Mouse (Mus musculus) lung, postnatal 36 days (tissue): ENCODE measurements around the gene Cmc1.
"Not testable (repeated sequence)": the region's sequence is repeated elsewhere in the genome, so short reads cannot be mapped to it uniquely, and the experiment has no call there.

ENCODE experiments used
- DNase-seq: peaks from one replicate; pipeline ENCODE4 v3.0.0; 2022; ENCODE audit warnings: mixed read lengths

The Cmc1 gene

DNA sequence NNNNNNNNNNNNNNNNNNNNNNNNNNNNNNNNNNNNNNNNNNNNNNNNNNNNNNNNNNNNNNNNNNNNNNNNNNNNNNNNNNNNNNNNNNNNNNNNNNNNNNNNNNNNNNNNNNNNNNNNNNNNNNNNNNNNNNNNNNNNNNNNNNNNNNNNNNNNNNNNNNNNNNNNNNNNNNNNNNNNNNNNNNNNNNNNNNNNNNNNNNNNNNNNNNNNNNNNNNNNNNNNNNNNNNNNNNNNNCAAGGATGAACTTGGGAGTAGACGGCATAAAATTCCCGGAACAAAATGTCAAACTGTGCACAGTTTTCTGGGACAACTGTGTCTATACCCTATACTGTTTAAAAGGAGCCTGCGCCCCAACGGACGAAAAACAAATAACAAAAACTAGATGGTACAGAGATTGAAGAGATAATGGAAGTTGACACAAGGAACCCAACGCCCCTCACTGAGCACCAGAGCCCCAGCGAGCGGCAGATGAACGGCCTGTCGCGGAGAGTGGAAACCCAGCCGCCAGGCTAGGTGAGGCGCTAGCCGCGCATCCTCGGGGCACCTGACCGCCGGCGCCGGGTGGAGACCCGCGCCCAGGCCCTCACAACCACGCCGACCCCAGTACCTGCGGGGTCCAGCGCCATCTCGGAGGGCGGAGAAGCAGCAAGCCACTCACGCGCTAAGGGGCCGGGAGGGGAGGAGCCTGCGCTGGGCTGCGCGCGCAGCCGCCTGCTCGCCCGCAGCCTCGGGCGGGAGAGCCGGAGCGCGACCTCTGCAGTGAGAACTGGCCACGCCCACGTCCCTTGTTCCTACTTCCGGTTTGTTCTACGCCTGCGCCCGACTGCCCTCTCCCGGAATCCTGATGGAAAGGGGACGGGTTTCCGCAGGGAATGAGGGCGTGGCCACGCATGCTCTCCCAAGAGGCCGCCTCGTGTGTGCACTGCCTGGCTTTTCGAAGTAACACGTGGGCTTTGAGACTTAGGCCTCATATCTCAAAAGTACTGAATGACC is at the start of gene Cmc1:
Gene Cmc1 (minus strand): TSS at position 771 of the 996 bp plus-strand sequence.
- peak; percentile 98 for DNase-seq

DNA sequence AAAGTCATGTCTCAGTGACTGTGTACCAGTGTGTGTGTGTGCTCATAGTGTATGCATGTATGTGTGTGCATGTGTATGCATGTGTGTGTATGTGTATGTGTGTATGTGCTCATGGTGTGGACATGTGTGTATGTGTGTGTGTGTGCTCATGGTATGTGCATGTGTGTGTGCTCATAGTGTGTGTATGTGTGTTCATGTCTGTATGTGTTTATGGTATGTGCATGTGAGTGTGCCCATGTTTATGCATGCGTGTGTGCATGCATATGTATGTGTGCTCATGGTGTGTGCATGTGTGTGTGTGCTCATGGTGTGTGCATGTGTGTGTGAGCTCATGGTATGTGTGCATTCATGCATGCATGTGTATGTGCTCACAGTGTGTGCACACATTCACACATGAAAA is 48.6 kb upstream of the Cmc1 start:
- DNase-seq: no peak

DNA sequence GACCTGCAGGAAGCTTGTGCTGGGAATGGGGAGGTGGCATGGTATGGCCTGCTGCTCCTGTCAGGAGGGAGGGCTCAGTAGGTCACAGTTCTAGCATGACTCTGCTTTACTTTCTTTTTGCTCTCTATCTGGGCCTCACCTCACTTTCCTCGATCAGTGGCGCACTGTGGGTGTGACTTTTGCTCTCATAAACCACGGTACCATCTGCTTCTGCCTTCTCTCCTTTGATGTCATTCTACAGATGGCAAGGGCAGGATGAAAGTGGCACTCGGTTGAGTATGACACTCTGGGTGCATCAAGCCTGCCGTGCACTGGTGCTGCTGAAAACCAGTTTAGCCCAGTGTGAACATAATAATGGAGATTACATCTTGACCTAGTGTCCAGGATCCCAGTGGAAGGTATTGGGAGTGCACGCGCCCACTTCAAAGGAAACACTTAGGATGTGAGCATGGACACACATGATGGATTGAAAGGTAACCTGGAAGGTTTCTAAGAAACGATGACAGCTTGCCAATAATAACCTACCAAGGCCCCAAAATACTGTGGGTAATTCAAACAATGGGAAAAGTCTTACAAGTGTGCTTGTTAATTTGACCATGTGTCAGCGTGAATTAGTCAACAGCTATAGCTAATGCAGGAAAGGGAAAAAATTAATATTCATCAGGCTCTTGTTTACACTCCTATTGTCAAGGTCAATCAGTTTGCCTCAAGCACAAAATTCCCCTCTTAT is 46.8 kb upstream of the Cmc1 start:
- DNase-seq: no peak

- DNase-seq: no peak
Observed at GRCm38 (mm10) chr9:118193263-118193662, 43.3 kb upstream of the Cmc1 start.

DNA sequence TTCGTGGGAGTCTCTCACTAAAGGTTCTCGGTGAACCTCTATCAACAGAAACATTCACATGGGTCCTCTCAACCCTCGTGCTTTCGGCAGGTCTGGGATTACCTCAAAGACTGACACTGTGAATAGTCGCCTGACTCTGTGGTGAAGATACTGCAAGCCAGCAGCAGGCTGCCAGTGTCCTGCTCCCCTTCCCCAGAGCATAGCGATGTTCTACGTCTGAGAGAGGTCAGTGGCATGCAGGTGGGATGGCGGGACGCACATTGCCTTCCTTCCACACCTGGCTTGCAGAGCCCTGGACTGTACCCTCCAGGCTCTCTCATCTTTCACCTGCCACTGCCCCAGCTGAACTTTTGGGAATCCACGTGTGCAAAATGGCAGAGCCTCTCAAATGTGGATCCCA is 41.3 kb upstream of the Cmc1 start:
- no peak for DNase-seq

GRCm38 (mm10) chr9:118188374-118188773 is 38.4 kb upstream of the Cmc1 start:
- DNase-seq: no peak

GRCm38 (mm10) chr9:118187420-118187819 is 37.4 kb upstream of the Cmc1 start:
- DNase-seq: no peak

DNA sequence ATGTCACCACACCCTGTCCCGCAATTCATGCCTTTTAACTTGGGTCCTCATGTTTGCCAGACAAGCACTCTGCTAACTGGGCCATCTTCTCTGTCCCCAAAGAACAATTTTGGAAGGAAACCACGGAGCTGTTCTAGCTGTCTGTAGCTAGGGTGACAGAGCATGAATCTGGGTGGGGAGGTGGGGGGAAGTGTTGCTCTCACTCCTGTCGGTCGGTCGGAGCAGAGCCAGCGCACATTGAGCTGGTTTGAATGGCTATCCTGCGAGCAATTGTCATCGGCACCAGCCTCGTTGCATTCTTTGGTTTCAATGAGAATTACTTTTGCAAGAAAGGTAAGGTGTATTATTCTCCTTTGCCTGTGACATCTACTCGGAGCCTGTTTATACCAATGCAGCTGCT is 36.8 kb upstream of the Cmc1 start:
- no peak for DNase-seq

GRCm38 (mm10) chr9:118179136-118180025 is 29.4 kb upstream of the Cmc1 start:
- DNase-seq: no peak

DNA sequence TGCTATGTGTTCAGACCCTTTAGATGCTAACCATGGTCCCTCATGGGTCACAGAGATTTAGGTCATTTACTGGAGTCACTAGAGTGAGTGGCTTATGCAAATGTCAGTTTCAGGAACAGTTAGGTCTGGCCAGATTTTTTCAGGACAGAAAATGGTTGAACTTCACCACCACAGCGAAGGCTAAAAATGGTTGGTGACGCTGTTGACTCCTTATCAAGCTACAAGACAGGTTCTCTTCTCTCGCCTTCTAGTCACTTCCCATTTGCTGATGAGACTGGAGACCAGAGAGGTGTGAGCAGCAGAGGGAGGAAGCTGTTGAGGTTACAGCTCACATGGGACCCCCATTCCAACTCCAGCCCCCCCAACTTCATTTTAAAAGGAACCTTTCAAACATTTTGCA is 26.7 kb upstream of the Cmc1 start:
- DNase-seq: no peak

DNA sequence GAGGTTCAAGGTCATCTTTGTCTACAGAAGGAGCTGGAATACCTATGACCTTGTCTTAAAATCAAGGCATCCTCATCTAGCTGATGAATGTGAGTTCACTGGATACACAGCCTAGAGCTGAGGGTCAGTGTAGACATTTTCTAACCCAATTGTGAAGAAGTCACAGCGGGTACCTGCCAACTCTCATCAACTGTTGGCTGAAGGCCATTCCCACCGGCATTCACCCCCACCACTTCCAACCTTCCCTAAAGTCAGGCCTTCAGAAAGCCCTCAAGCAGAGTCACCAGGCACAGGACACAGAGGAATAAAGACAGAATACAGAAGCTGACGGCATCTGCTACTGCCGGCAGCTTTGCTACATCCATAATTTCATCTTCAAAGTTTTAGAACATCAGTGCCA is 25.4 kb upstream of the Cmc1 start:
- no peak for DNase-seq

GRCm38 (mm10) chr9:118173086-118173485 is 23.1 kb upstream of the Cmc1 start:
- no peak for DNase-seq

DNA sequence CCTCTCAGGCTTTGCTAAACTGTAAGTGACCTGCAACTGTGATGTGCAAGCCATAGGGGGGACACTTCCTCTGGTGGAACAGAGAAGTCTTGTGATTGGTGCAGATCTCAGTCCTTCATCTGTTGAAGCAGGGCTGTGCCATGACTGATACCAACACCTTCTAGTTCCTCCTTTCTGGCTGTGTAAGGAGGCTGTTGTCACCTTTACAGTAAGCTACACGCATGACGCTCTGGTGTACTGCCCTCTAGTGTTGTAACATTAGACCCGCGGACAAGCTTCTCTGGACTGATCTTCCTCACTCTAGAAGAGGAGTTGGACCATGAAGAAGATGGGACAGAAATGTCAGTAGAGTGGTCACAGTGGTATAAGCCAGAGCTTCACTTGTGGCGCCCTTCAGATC is 18.6 kb upstream of the Cmc1 start:
- peak; percentile 28 for DNase-seq

DNA sequence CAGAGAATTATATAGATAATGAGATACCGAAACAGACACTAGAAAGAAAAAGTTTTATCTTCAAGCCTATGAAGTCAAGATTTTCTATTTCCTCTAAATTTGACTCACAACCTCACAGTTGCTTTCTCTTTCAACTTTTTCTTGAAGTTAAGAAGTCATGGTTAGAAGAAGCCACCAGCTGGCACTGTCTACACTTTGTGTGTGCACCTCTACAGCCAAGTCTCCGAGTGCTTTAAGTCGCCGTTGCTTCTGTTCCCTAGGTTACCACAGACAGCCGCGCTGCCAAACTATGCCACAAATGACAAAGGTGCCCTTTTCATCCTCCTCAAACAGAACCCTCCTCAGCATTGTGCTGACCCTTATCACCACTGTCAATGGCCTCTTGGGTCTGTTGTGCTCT is 17.6 kb upstream of the Cmc1 start:
- DNase-seq: no peak

- no peak for DNase-seq
Observed at GRCm38 (mm10) chr9:118161536-118161935, 11.6 kb upstream of the Cmc1 start.

DNA sequence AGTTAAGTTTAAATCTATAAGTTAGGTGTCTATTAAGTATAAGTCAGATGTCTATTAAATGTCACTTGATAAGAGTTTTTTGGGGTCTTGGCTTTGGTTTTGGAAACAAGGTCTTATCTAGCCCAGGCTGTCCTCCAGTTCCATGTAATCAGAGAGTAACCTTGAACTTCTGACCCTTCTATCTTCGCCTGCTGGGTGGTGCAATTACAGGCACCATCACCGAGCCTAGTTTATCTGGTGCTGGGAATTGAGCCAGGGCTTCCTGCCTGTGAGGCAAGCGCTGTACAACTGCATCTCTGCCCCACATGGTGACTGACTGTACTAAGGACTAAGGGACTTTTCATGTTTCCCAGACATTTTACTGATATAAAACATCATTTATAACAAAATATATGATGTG is 10.0 kb upstream of the Cmc1 start:
- no peak for DNase-seq

DNA sequence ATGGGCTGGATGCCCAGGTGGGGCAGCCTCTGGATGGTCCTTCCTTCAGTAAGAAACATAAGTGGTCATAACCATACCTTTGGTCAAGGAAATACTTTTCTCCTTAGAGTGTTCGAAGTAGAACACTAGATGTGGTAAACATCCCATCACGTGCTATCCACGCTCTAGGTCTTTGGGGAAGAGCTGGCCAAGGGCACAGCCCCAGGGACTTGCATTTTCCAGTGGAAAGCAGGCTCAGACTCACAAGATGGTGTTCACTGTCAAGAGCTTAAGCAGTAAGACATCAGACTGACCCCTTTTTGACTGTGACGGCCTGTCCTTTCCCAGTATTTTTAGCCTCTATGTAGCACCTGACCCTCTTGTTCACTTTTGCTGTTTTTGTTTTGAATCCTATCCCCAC is 8.2 kb upstream of the Cmc1 start:
- DNase-seq: no peak

GRCm38 (mm10) chr9:118157234-118157633 is 7.3 kb upstream of the Cmc1 start:
- no peak for DNase-seq

DNA sequence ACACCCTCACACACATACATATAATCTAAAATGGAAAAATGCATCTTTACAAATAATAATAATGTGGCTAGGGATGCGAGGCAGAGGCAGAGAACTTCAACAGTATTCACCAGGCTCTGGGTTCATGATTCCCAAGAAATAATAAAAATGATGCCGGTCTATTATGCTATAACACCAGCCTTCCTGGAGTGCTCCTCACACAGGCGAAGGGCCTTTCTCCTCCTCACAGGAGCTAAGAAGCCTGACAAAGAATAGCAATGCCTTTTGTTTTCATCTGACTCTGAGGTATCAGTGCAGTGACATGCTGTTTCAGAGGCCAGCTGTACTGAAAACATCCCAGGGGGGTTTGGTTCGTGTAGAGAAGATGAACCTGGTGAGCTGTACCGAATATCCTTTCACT is 4.7 kb upstream of the Cmc1 start:
- DNase-seq: no peak

GRCm38 (mm10) chr9:118151221-118151507 is 1.2 kb upstream of the Cmc1 start:
- no peak for DNase-seq

- no peak for DNase-seq
Observed at GRCm38 (mm10) chr9:118150429-118151220, 648 bp upstream of the Cmc1 start.

- DNase-seq: not testable (repeated sequence)
Observed at GRCm38 (mm10) chr9:118140356-118140755, 9.6 kb downstream of the Cmc1 start.
